13 mouse cellular contexts compared by ENCODE assay signal in the genomic region with DNA sequence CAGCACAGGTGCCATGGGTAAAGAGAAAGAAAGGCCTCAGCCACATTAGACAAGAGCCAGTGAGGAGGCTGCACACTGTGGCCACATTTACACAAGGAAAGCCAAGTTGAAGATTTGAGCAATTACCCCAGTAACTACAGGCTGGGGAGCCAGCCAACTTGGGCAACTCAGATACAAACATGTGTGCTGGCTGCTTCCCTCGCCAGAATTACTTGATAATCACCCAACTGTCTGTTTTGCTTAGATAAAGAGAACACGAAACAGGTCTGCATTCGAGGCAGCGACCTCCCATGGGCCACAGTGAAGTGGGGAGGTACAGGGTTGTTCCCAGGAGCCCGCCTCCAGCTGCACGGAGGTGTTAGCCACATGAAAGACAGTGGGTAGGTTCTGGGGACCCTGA. TPM values are rescaled to one million over a fixed set of nuclear protein-coding genes. Genes with fewer than 3 reads are reported as not detected.
DNase-seq lines count a peak whose midpoint lies in the region.
"Had no signal": no experiment of that assay in that cellular context is flagged by ENCODE, and none has a peak within 500 bp of the region (broad histone marks: within the 10 kb centered on the region; RNA-seq: fewer than 3 reads in every experiment).

No protein-coding gene starts in this region.

- peak; percentile 5 to 19 for DNase-seq in heart, adult 18-20 months
- DNase-seq in heart, postnatal 36 days: no peak
- peak; percentile 43 for DNase-seq in thymus, postnatal 0 days (ENCODE audit: low spot score)
- DNase-seq in thymus, postnatal 25 days: no peak
- DNase-seq in layer of hippocampus, postnatal 10 days (ENCODE audit: low spot score in 2 of 2): peak; percentile 36 to 51
- DNase-seq in embryo, embryonic 9.5 days (ENCODE audit: extremely low spot score): no peak
- DNase-seq in spleen, postnatal 4 days (ENCODE audit: low spot score in 2 of 2): no peak
- DNase-seq: cerebellum, adult 9-11 months; midbrain, embryonic 14.5 days had no signal

- intact Hi-C loops in heart, postnatal 36 days (cut with DNase I): no loop called here

RNA-seq across cellular contexts. Expression of a gene that starts 33.0 kb away (rescaled TPM):
- not detected for total RNA-seq in heart, adult 18-20 months (2021)
- total RNA-seq in heart, postnatal 36 days (2021): not detected
- 0.19 and 0.26 TPM in 2 replicates for polyA plus RNA-seq in thymus, postnatal 0 days (2015; fragmentation: Nextera tagmentation; extraction: Ambion mirVana)
- total RNA-seq in layer of hippocampus, postnatal 10 days (2021): not detected
- total RNA-seq: gastrocnemius, adult 18-20 months had no signal
- polyA plus RNA-seq: intestine, embryonic 14.5 days; large intestine, adult 2 months; urinary bladder, adult 2 months had no signal

Comparison
In these comparisons a context has a peak if more than half of its experiments do, and no peak if none do; other contexts are left out.
1. DNase-seq: peak in heart, adult 18-20 months (2 of 2), thymus, postnatal 0 days (single experiment) and layer of hippocampus, postnatal 10 days (2 of 2); none in heart, postnatal 36 days (0 of 2), thymus, postnatal 25 days (single experiment), embryo, embryonic 9.5 days (single experiment) and spleen, postnatal 4 days (0 of 2).